Mouse (Mus musculus) retina, embryonic 14.5 days (tissue): ENCODE results near the gene Nsg2.
"Not testable (repeated sequence)": the region's sequence is repeated elsewhere in the genome, so short reads cannot be mapped to it uniquely, and the experiment has no call there.

ENCODE experiments used
- DNase-seq: peaks from one replicate; pipeline ENCODE4 v3.0.0-alpha.2; 2015; ENCODE audit warnings: low spot score

Nsg2 gene

GRCm38 (mm10) chr11:32000281-32000680 lies at the start of gene Nsg2:
Nsg2 (plus strand) TSS chr11:32000463.
- DNase-seq, result peak; percentile 81

- no peak for DNase-seq
Observed at GRCm38 (mm10) chr11:31960071-31960470, 40.2 kb upstream of the Nsg2 start.

- DNase-seq, result no peak
Observed at GRCm38 (mm10) chr11:31963993-31964392, 36.3 kb upstream of the Nsg2 start.

GRCm38 (mm10) chr11:31965256-31966134 lies 34.8 kb upstream of the Nsg2 start, which contains the start of gene 4930524B15Rik:
4930524B15Rik (plus strand) TSS chr11:31965592.
- no peak for DNase-seq

- DNase-seq, result no peak
Observed at GRCm38 (mm10) chr11:31974132-31974531, 26.1 kb upstream of the Nsg2 start.

- DNase-seq, result no peak
Observed at GRCm38 (mm10) chr11:31974826-31975225, 25.4 kb upstream of the Nsg2 start.

GRCm38 (mm10) chr11:31975678-31976077 lies 24.6 kb upstream of the Nsg2 start:
- no peak for DNase-seq

GRCm38 (mm10) chr11:31976137-31976536 lies 24.1 kb upstream of the Nsg2 start:
- no peak for DNase-seq

GRCm38 (mm10) chr11:31980089-31980488 lies 20.2 kb upstream of the Nsg2 start:
- DNase-seq, result not testable (repeated sequence)

GRCm38 (mm10) chr11:31981830-31982229 lies 18.4 kb upstream of the Nsg2 start:
- no peak for DNase-seq

GRCm38 (mm10) chr11:31982247-31982943 lies 17.9 kb upstream of the Nsg2 start:
- DNase-seq, result not testable (repeated sequence)

- DNase-seq, result no peak
Observed at GRCm38 (mm10) chr11:31983249-31983648, 17.0 kb upstream of the Nsg2 start.

- DNase-seq, result no peak
Observed at GRCm38 (mm10) chr11:31984786-31985185, 15.5 kb upstream of the Nsg2 start.

- DNase-seq, result no peak
Observed at GRCm38 (mm10) chr11:31992535-31992934, 7.7 kb upstream of the Nsg2 start.

GRCm38 (mm10) chr11:31999716-32000115 lies 547 bp upstream of the Nsg2 start:
- DNase-seq, result no peak

GRCm38 (mm10) chr11:32001181-32001910 lies 1.1 kb downstream of the Nsg2 start:
- DNase-seq, result peak; percentile 41

GRCm38 (mm10) chr11:32002670-32003072 lies 2.4 kb downstream of the Nsg2 start:
- peak; percentile 58 for DNase-seq

- DNase-seq, result not testable (repeated sequence)
Observed at GRCm38 (mm10) chr11:32008049-32008448, 7.8 kb downstream of the Nsg2 start.

GRCm38 (mm10) chr11:32008852-32009251 lies 8.6 kb downstream of the Nsg2 start:
- DNase-seq, result no peak

- DNase-seq, result peak; percentile 58
Observed at GRCm38 (mm10) chr11:32009961-32010662, 9.8 kb downstream of the Nsg2 start.

- no peak for DNase-seq
Observed at GRCm38 (mm10) chr11:32010663-32010970, 10.4 kb downstream of the Nsg2 start.
